Mouse (Mus musculus) regulatory T cell (primary cell): Measurements from ENCODE around the gene Adh4.
"Not testable (repeated sequence)": the region's sequence is repeated elsewhere in the genome, so short reads cannot be mapped to it uniquely, and the experiment has no call there.

Experiments used
- in situ Hi-C: fragments of 300-600 bp; cut with MboI, MseI; formaldehyde crosslinking; loops from one replicate; pipeline ENCODE4 v1.15.1; 2025; ENCODE audit warnings: high pct_unique_total_duplicates

Gene Adh4

GRCm38 (mm10) chr3:138442612-138443464 lies 27.6 kb downstream of the Adh4 start, which contains the start of gene Adh5:
Gene Adh5, plus strand, starts transcription at chr3:138443093.
- in situ Hi-C loops, result loop anchor here (5.0 kb wide), 2 partner anchors 84 to 581 kb away; partner anchors contain the start of genes Eif4e and H2afz

- in situ Hi-C loops, result loop anchor here (5.0 kb wide), 2 partner anchors 84 to 581 kb away; partner anchors contain the start of genes Eif4e and H2afz
Measured at GRCm38 (mm10) chr3:138443465-138443771, 28.2 kb downstream of the Adh4 start.

- in situ Hi-C loops, result no loop called here
Measured at GRCm38 (mm10) chr3:138448077-138448860, 33.0 kb downstream of the Adh4 start.

GRCm38 (mm10) chr3:138452169-138452568 lies 36.9 kb downstream of the Adh4 start:
- in situ Hi-C loops, result no loop called here

GRCm38 (mm10) chr3:138454234-138454633 lies 39.0 kb downstream of the Adh4 start:
- in situ Hi-C loops, result no loop called here

- in situ Hi-C loops, result no loop called here
Measured at GRCm38 (mm10) chr3:138454711-138455435, 39.6 kb downstream of the Adh4 start.

GRCm38 (mm10) chr3:138458441-138458840 lies 43.2 kb downstream of the Adh4 start:
- in situ Hi-C loops, result no loop called here

GRCm38 (mm10) chr3:138460260-138460659 lies 45.0 kb downstream of the Adh4 start:
- in situ Hi-C loops, result no loop called here

- in situ Hi-C loops, result no loop called here
Measured at GRCm38 (mm10) chr3:138461832-138462231, 46.6 kb downstream of the Adh4 start.

- in situ Hi-C loops, result no loop called here
Measured at GRCm38 (mm10) chr3:138463137-138463536, 47.9 kb downstream of the Adh4 start.

GRCm38 (mm10) chr3:138463807-138464206 lies 48.5 kb downstream of the Adh4 start:
- in situ Hi-C loops, result no loop called here

- in situ Hi-C loops, result no loop called here
Measured at GRCm38 (mm10) chr3:138464573-138465147, 49.4 kb downstream of the Adh4 start.

- in situ Hi-C loops, result not testable (repeated sequence)
Measured at GRCm38 (mm10) chr3:138466656-138467055, 51.4 kb downstream of the Adh4 start.

- in situ Hi-C loops, result no loop called here
Measured at GRCm38 (mm10) chr3:138471066-138471465, 55.8 kb downstream of the Adh4 start.

- in situ Hi-C loops, result no loop called here
Measured at GRCm38 (mm10) chr3:138479489-138479888, 64.2 kb downstream of the Adh4 start.
